Mouse (Mus musculus): Measurements from ENCODE around the gene Mal.

Gene Mal

DNA sequence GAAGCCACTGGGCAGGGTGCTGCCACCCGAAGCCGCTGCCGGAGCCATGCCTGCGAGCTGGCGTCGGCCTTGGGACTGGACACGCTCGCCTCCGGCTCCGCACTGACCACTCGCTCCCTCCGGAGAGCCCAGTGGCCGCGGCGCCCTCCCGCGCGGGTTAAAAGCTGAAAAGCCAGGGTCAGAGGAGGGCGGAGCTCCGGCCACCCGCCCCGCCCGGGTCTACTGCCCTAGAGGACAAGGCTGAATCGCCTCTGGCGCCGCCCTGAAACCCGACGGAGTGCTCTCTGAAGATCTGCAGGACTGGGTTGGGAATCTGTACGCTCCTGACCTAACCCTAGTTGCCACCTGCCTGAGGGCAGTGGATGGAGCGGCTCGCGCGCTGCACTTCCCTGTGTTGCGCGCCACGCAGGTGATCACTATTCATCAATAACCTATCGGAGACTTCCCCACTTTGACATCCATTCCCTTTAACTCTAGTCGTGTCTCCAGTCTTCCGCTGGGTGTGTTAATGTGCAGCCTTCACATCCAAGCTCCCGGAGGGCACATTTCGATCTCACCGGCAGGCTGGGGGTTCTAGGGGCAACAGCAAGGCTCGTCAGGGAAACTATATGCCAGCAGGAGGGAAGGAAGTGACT lies at the start of gene Mal:
Gene Mal (minus strand): TSS at position 610 of the 635 bp plus-strand sequence.
- peak; percentile 5 for DNase-seq (ENCODE audit: low spot score)

GRCm38 (mm10) chr2:127705267-127705666 lies 48.8 kb upstream of the Mal start:
- no peak for DNase-seq (ENCODE audit: low spot score)

DNA sequence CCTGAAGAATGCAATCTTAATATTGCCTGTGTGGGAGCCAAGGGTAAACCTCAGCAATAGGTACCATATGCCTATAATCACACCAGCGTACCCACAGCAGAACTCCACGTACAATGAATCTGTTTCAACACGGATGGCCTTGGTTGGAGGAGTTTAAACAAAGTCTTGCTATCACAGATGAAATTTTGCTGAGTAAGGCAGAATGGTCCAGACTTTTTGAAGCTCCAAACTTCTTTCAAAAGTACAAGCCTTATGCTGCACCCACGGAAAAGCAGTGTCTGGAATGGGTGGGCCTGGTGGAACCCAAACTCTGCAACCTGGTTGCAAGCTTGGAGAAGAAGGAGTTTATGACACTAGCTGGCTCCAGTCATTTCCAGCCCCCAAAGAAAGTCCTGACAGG lies 32.7 kb upstream of the Mal start:
- DNase-seq (ENCODE audit: low spot score): no peak

DNA sequence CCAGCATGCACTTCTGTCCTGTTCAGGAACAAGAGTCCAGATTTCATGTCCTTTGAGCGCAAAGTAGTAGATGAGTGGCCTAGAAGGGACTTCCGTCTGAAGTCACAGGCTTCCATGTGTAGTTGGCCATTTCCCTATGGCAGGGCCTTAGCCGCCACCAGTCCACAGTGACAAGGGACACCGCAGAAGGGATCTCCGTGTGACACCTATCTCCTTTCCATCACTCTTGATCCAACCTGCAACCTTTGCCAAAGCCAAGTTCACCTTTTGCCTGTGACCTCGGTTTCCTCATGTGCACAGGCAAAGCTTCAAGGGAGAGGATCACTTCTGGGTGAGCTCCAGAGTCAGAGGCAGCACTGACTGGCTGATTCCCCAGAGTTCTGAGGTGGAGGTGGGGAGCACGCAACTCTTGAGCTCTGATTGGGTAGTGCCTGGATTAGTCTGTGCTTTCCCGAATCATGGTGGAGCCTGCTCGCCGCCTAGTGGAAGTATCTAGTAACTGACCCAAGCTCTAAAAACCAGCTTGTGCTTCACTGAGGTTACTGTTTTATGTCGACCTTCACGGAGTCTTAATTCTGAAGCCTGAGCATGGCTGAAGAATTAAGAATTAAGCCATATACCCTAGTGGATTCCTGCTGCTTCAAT lies 27.3 kb upstream of the Mal start:
- peak; percentile 58 for DNase-seq (ENCODE audit: low spot score)

DNA sequence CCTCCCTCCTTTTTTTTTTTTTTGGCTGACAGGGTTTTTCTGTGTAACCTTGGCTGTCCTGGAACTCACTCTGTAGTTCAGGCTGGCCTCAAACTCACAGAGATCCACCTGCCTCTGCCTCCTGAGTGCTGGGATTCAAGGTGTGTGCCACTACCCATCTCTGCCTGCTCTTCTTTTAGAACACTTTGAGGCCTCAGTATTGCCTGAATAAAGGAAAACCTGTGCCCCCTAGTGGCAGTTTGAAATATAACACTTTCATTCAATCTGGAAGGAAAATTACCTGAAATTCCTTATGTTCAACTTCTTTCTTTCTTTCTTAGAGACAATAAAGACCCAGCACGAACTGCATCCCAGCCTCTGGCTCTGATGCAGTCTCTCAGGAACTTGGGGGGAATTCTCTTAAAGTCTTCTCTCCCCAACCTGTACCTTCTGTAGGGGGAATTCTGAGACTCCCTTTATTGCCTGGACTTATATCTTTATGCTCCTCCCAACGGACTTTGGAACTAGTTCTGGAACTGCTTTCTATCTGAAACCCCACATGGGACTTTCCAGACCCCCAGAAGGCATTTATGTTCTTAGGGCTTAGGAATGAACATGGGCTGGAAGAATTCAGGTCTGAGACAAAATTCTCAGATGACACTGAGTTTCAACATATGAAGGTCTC lies 11.5 kb upstream of the Mal start:
- peak; percentile 41 for DNase-seq (ENCODE audit: low spot score)

DNA sequence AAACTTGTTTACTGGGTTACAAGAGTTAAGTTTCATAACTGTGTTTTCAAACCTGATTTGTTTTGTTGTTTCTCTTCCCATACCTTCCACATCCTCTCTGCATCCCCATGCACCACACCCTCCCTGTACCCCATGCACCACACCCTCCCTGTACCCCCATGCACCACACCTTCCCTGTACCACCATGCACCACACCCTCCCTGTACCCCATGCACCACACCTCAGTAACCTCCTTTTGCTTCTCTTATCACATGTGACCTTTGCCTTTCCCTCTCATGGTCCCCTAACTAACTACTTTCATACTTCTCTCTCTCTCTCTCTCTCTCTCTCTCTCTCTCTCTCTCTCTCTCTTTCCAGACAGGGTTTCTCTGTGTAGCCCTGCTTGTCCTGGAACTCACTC lies 10.5 kb upstream of the Mal start:
- no peak for DNase-seq (ENCODE audit: low spot score)

DNA sequence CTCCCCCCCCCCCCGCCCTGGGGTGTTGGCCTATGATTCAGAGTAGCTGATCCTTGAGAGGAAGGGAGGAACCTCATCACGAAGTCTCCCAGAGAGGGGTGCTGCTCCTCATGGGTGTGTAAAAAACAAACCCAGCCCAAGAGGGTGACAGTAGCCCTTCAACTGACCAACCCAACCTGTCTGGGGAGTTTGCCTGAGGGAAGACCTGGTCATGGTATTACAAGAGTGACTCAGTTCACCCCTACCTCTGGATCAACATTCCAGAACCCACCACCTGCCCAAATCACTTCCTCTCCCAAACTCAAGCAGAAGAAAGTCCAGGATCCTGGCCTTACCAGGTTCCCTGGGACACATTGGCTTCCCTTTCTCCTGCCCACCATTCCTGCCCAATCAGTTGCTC lies 6.2 kb upstream of the Mal start:
- no peak for DNase-seq (ENCODE audit: low spot score)

DNA sequence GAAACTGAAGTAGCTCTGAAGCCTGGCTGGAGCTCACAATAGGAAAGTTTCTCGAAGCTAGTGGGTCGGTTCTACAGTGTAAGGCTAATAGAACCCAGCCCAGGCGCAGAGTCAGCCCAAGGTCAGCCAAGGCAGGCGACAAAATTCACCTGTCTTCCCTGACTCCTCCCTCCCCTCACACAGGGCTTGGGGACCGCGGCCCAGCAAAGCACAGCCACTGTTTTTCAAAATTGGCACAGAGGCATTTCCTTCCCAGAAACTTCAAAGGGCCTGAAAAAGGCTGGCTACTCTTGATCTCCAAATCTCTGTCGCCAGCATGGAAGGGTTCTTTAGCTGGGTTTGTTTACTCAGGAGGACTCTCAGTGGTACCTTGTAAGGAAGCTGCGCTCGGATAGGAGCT lies 1.1 kb downstream of the Mal start:
- no peak for DNase-seq (ENCODE audit: low spot score)

DNA sequence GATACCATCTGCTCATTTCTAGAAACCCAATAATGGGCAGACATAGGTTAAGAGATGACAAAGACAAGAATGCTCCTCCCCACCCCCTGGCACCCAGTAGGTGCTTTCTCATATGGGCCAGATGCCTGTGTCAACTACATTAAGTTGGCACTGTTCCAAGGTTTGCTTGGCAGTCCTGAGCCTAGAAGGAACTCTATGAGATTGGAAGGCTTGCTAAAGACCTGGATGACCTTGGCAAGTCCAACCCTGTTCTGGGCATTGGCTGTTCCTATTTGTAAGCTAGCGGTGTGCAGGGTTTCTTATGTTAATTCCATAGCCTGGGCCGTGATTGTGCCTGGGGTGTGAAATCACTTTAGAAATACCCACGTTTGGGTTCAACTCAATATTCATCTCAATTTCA lies 1.7 kb downstream of the Mal start:
- DNase-seq (ENCODE audit: low spot score): no peak

DNA sequence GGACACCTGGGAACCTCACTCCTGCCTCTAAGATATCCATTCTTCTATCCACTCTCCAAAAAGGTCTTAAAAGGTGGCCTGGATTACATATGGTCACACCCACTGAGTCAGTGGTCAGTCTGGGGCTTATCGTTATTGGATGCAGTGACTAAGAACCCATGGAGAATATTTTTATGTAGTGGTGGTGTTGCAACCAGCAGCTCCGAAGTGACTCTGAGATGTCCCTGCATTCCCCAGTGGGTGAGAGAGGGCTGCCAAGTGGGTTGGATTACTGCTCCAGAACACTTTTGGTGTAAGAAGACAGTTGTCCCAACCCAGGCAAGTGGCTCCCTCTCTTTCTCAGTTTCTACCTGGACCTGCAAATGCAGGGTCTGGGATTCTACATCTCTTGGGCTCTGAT lies 3.7 kb downstream of the Mal start:
- DNase-seq (ENCODE audit: low spot score): no peak

DNA sequence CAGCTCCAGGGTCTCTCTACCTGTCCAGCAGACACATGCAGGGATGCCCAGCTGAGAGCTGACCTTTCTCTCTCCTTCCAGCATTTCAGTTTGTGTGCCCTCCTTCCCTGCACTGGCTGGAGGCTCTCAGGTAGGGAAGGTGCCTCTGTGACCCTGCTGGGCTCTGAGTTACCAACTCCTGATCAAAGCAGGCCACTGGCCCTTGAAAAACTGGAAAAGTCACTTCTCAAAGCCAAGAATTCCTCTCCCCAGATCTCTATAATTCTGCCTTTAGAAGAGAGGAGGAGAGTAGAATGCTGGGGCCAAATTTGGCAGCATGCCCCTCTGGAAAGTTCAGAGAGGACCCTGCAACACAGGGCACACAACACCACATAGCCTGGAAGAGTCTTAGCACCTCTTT lies 4.2 kb downstream of the Mal start:
- DNase-seq (ENCODE audit: low spot score): no peak

- DNase-seq (ENCODE audit: low spot score): no peak
Measured at GRCm38 (mm10) chr2:127651601-127652000, 4.9 kb downstream of the Mal start.

DNA sequence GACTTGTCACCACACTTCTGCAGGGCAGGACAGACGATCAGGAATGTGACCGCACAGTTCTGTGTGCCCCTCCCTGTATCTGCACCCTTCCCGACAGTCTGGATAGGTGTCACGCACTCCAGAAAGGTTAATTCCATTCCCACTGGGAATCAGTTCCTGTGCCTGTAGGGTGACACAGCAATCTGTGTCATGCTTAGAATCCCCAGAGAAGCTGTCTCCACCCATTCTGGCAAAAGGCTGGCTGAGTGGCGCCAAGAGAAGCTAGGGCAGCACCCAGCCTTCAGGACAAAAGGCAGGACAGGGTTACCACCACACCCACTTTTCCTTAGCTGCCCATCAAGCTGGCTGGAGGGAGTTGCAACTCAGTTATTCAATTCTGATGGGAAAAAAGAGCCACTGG lies 6.6 kb downstream of the Mal start:
- no peak for DNase-seq (ENCODE audit: low spot score)

DNA sequence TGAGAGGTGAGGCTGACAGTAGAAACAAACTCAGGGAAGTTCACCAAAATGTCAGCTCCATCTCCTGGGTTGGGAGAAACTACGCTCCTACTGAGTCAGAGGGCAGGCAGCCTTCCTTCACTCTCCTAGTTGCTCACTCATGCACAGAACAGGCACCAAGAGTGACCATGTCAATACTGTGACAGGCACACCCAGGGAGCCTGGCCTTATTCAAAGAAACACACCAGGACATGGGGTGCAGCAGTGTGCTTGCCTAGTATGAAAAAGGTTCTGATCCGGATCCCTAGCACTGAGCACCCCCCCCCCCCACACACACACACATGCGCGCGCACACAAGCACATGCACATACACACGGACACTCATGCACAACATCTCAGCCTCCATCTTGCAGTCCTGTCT lies 8.3 kb downstream of the Mal start:
- DNase-seq (ENCODE audit: low spot score): no peak

DNA sequence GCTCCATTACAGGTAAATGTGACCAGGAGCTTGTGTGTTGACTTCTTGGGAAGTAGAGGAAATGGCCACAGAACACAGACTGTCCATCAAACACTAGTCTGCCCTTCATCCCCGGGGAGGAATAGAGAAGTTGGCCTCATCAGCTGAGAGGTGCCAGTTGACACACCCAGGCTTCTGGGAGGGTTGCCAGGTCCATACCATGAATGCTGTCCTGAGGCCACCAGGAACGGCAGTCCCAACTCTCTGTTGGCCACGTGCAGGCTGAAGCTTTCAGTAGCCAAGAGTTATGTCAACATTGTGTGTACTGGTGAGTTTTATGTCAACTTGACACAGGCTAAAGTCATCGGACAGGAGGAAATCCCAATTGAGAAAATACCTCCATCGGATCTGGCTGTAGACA lies 9.6 kb downstream of the Mal start:
- DNase-seq (ENCODE audit: low spot score): no peak

DNA sequence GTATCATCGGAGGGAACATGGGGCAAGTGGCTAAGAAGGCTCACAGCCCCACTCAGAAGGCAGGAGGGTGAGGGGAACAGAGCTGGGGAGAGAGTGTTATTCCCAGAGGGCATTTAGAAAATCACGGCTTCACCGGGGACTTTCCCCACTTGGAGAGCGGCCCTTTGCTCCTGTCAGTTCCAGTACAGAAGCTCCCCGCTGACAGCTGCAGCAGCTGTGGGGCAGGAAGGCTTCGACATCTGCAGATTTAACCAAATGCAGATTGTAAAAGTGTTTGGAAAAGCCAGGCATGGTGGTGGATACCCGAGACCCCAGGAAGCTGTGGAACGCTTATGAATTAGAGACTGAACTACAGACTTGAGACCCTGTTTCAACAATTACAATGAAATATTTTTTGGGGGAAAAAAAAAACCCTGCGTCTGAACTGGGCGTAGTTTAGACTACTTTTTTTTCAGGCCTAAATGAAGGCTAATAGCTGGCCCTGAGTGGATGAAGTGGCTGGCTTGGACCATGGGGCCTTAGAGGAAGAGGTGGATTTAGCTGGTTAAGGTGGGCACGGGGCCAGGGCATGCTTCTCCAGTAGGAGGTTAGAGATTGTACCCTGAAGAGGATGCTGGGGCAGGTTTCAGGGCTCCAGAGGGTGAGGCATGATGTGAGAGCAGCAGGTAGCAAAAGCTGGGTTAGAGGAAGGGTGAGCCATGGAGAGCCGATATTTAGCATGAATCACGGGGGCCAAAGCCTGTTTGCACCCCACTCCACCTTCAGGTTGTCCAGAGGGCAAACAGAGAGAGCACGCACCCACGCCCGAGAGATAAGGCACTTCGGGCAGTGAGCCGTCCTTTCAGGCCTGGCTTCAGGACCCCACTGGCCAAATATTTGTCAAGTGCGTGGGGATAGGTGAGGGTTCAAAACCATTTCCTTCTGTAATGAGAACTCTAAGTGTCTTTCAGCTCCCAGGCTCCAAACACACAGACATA lies 12.5 kb downstream of the Mal start:
- no peak for DNase-seq (ENCODE audit: low spot score)

- no peak for DNase-seq (ENCODE audit: low spot score)
Measured at GRCm38 (mm10) chr2:127638973-127639372, 17.5 kb downstream of the Mal start.

DNA sequence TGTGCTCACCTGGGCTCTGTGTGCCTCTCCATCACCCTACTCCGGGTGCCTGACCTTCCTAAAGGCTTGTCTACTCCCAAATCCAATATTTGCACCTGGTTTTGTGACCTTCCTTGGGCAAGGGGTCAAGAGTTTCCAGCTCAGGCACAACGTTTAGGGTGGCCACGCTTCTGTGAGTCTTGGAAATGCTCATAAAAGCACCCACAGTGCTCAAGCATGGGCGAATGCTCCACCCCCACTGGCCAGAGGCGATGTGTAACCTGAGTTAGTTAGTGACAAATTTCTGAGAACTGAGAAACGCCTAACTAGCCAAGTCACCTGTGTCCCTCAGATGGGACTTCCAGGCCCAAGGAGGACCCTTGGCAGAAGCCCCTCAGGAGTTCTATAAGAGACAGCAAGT lies 20.9 kb downstream of the Mal start:
- no peak for DNase-seq (ENCODE audit: low spot score)

DNA sequence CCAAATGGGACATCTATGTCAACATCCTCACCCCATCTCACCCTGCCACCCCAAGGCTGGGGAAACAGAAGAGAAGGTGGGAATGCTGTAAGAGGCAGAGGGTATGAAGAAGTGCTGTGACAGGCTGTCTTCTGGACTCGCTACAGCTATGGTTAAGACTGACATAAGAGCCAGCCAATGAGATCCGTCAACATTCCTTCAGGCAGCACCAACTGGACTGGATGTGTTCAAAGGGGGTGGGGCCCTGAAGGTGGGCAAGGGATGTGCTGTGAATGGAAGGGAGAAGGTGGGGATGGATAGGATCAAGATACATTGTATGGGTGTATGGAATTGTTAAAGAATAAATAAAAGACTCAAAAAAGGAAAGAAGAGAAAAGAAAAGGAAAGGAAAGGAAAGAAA lies 23.9 kb downstream of the Mal start:
- no peak for DNase-seq (ENCODE audit: low spot score)

GRCm38 (mm10) chr2:127627990-127628570 lies 28.4 kb downstream of the Mal start:
- DNase-seq (ENCODE audit: low spot score): no peak

DNA sequence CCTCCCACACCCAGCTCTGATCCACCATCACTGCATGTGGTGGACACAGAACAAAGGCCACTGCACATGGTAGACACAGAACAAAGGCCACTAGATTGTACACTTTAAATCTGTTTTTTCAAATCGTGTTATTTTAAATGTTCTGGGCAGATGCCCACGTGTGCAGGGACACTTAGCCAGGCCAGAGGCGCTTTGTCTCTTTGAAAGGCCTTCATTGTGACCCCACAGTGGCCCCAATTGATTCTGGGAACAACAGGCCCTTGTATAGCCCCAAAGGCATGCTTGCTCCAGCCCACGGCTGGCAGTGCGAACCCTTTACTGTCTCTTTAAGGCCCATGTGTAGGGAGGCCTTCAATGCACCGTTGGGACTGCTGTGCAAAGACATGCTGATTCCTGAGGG lies 29.1 kb downstream of the Mal start:
- no peak for DNase-seq (ENCODE audit: low spot score)

GRCm38 (mm10) chr2:127625659-127626058 lies 30.8 kb downstream of the Mal start:
- DNase-seq (ENCODE audit: low spot score): no peak

Data from layer of hippocampus, adult 9-10 months (tissue).